Mouse (Mus musculus) liver, embryonic 12.5 days (tissue): ENCODE results near the gene Pold4. TPM values are rescaled to one million over a fixed set of nuclear protein-coding genes. Genes with fewer than 3 reads are reported as not detected.
A peak's percentile ranks its signal among the peaks of the same experiment; 100 is the strongest.

Source experiments
- ATAC-seq: fragments of 200-750 bp; cut with Nextera tagmentation; 2 replicates; pipeline ENCODE4 v1.8.0; 2017; ENCODE audit warnings: moderate number of reproducible peaks, mild to moderate bottlenecking, moderate library complexity
- H3K27ac ChIP-seq: fragments of 300-500 bp; sonication (generic); 2 replicates; pipeline ENCODE4 v1.5.1; 2016; ENCODE audit warnings: mild to moderate bottlenecking
- H3K27me3 ChIP-seq: fragments of 300-500 bp; sonication (generic); replicated peaks from 2 replicates; pipeline ENCODE4 v1.6.1; 2016; ENCODE audit warnings: mild to moderate bottlenecking, moderate library complexity
- H3K36me3 ChIP-seq: fragments of 300-500 bp; sonication (generic); 2 replicates; pipeline ENCODE4 v1.6.1; 2016; ENCODE audit warnings: mild to moderate bottlenecking, moderate library complexity
- H3K4me1 ChIP-seq: fragments of 300-500 bp; sonication (generic); 2 replicates; pipeline ENCODE4 v1.6.1; 2016
- H3K4me2 ChIP-seq: fragments of 300-500 bp; sonication (generic); 2 replicates; pipeline ENCODE4 v1.6.1; 2016; ENCODE audit warnings: mild to moderate bottlenecking, moderate library complexity
- H3K4me3 ChIP-seq: fragments of 300-500 bp; sonication (generic); 2 replicates; pipeline ENCODE4 v1.5.1; 2016; ENCODE audit warnings: mild to moderate bottlenecking, moderate library complexity
- H3K9ac ChIP-seq: fragments of 300-500 bp; sonication (generic); 2 replicates; pipeline ENCODE4 v1.6.1; 2016; ENCODE audit warnings: mild to moderate bottlenecking, moderate library complexity
- H3K9me3 ChIP-seq: fragments of 300-500 bp; sonication (generic); replicated peaks from 2 replicates; pipeline ENCODE4 v1.6.1; 2016; ENCODE audit warnings: mild to moderate bottlenecking, moderate library complexity
- WGBS: fragments of 180-500 bp; shearing (Covaris S2); methylation state at CpG from one replicate; pipeline ENCODE4 v1.1.7; 2016; ENCODE audit not compliant: insufficient replicate concordance; 5-methylcytosine and 5-hydroxymethylcytosine counted together
- polyA plus RNA-seq: library from polyadenylated mRNA; unstranded; fragments of >200 nt; fragmentation: Nextera tagmentation; extraction: Ambion mirVana; gene quantifications from 2 replicates; pipeline ENCODE4 v1.2.1, GENCODE M21; 2016

Gene Pold4
- polyA plus RNA-seq, 1 experiment from 2014 or later: 12.8 TPM

GRCm38 (mm10) chr19:4211891-4212588 lies 19.7 kb upstream of the Pold4 start:
- Histone ChIP-seq H3K4me3 (no peak overlapping the region), H3K9ac (no peak overlapping the region), H3K27ac (no peak overlapping the region), H3K4me1 (peaks cover 47% of the 10 kb centered on the region), H3K27me3 (peaks cover 94% of the 10 kb centered on the region), H3K4me2 (no peak overlapping the region), H3K36me3 (no peaks in the 10 kb centered on the region), H3K9me3 (no peaks in the 10 kb centered on the region)
- 28% methylated on average over 4 of the region's 4 CpGs for WGBS
- ATAC-seq: no peak

- Histone ChIP-seq H3K4me3 (peak overlapping the region; percentile 57), H3K27me3 (peaks cover 99% of the 10 kb centered on the region), H3K4me1 (peaks cover 45% of the 10 kb centered on the region), H3K9ac (no peak overlapping the region), H3K27ac (no peak overlapping the region), H3K4me2 (peak overlapping the region; percentile 77), H3K36me3 (no peaks in the 10 kb centered on the region), H3K9me3 (no peaks in the 10 kb centered on the region)
- WGBS: 6% methylated on average over 9 of the region's 9 CpGs
- ATAC-seq: no peak
Observed at GRCm38 (mm10) chr19:4213524-4213974, 18.1 kb upstream of the Pold4 start.

- peak within 1 kb of the TSS; percentile 77 for H3K4me2 ChIP-seq
- H3K4me3 ChIP-seq: peak within 1 kb of the TSS; percentile 57
- H3K27me3 ChIP-seq: peaks cover 97% of the 10 kb centered on the region
- H3K4me1 ChIP-seq: peaks cover 44% of the 10 kb centered on the region
- H3K36me3 ChIP-seq: no peaks in the 10 kb centered on the region
- H3K9ac ChIP-seq: peak within 1 kb of the TSS; percentile 67
- H3K9me3 ChIP-seq: no peaks in the 10 kb centered on the region
- H3K27ac ChIP-seq: peak within 1 kb of the TSS; percentile 57
- ATAC-seq: peak; percentile 16; the same call in 1 of the 2 replicates
- 4% methylated on average over 49 of the region's 49 CpGs for WGBS
Observed at GRCm38 (mm10) chr19:4214071-4214770, 17.5 kb upstream of the Pold4 start, which contains the start of the genes Clcf1 and AC109138.7. Gene Clcf1, plus strand, starts transcription at chr19:4214238. Gene AC109138.7, plus strand, starts transcription at chr19:4214357.

- under 1% methylated on average over 58 of the region's 81 CpGs for WGBS
- Histone ChIP-seq H3K4me3 (peak overlapping the region; percentile 57), H3K27me3 (peaks cover 98% of the 10 kb centered on the region), H3K27ac (peak overlapping the region; percentile 57), H3K4me2 (peak overlapping the region; percentile 77), H3K9me3 (no peaks in the 10 kb centered on the region), H3K36me3 (no peaks in the 10 kb centered on the region), H3K4me1 (peaks cover 51% of the 10 kb centered on the region), H3K9ac (peak overlapping the region; percentile 67)
- ATAC-seq: peak; percentile 23; the same call in 1 of the 2 replicates
Observed at GRCm38 (mm10) chr19:4214771-4215450, 16.8 kb upstream of the Pold4 start.

GRCm38 (mm10) chr19:4215451-4215840 lies 16.3 kb upstream of the Pold4 start:
- WGBS: 3% methylated on average over 14 of the region's 21 CpGs
- ATAC-seq: no peak
- Histone ChIP-seq H3K9me3 (no peaks in the 10 kb centered on the region), H3K4me2 (peak overlapping the region; percentile 77), H3K27me3 (peaks cover 98% of the 10 kb centered on the region), H3K36me3 (no peaks in the 10 kb centered on the region), H3K9ac (peak overlapping the region; percentile 67; the same call in 1 of the 2 replicates), H3K4me1 (peaks cover 57% of the 10 kb centered on the region), H3K4me3 (peak overlapping the region; percentile 57), H3K27ac (peak overlapping the region; percentile 57; the same call in 1 of the 2 replicates)

GRCm38 (mm10) chr19:4216041-4216685 lies 15.5 kb upstream of the Pold4 start:
- Histone ChIP-seq H3K4me2 (no peak overlapping the region; the same call in 1 of the 2 replicates), H3K27me3 (peaks cover 98% of the 10 kb centered on the region), H3K9ac (no peak overlapping the region), H3K9me3 (no peaks in the 10 kb centered on the region), H3K4me3 (no peak overlapping the region), H3K27ac (no peak overlapping the region), H3K4me1 (peaks cover 64% of the 10 kb centered on the region), H3K36me3 (no peaks in the 10 kb centered on the region)
- 9% methylated on average over 14 of the region's 14 CpGs for WGBS
- no peak for ATAC-seq

- H3K27ac ChIP-seq: no peak overlapping the region
- H3K4me2 ChIP-seq: no peak overlapping the region
- peaks cover 74% of the 10 kb centered on the region for H3K4me1 ChIP-seq
- H3K4me3 ChIP-seq: no peak overlapping the region
- H3K9ac ChIP-seq: no peak overlapping the region
- H3K27me3 ChIP-seq: peaks cover 98% of the 10 kb centered on the region
- 38% methylated on average over 5 of the region's 5 CpGs for WGBS
- no peaks in the 10 kb centered on the region for H3K36me3 ChIP-seq
- no peaks in the 10 kb centered on the region for H3K9me3 ChIP-seq
- ATAC-seq: 0 out of 2 replicates have a peak, but pooled peaks have one; percentile 9
Observed at GRCm38 (mm10) chr19:4217140-4217539, 14.6 kb upstream of the Pold4 start.

- Histone ChIP-seq H3K4me3 (no peak overlapping the region), H3K4me1 (peaks cover 78% of the 10 kb centered on the region), H3K27me3 (peaks cover 98% of the 10 kb centered on the region), H3K36me3 (no peaks in the 10 kb centered on the region), H3K9me3 (no peaks in the 10 kb centered on the region), H3K9ac (no peak overlapping the region), H3K27ac (no peak overlapping the region), H3K4me2 (no peak overlapping the region)
- WGBS: 54% methylated on average over 3 of the region's 3 CpGs
- ATAC-seq: no peak
Observed at GRCm38 (mm10) chr19:4217855-4218254, 13.8 kb upstream of the Pold4 start.

GRCm38 (mm10) chr19:4218293-4218692 lies 13.4 kb upstream of the Pold4 start:
- Histone ChIP-seq H3K9ac (no peak overlapping the region), H3K4me2 (no peak overlapping the region), H3K27ac (no peak overlapping the region), H3K27me3 (peaks cover 97% of the 10 kb centered on the region), H3K9me3 (no peaks in the 10 kb centered on the region), H3K36me3 (no peaks in the 10 kb centered on the region), H3K4me3 (no peak overlapping the region), H3K4me1 (peaks cover 79% of the 10 kb centered on the region)
- no peak for ATAC-seq
- 81% methylated on average over 11 of the region's 11 CpGs for whole genome bisulfite sequencing

GRCm38 (mm10) chr19:4218784-4219183 lies 12.9 kb upstream of the Pold4 start:
- H3K9ac ChIP-seq: no peak overlapping the region
- no peak overlapping the region for H3K4me2 ChIP-seq
- ATAC-seq: no peak
- no peak overlapping the region for H3K4me3 ChIP-seq
- H3K36me3 ChIP-seq: no peaks in the 10 kb centered on the region
- H3K27ac ChIP-seq: no peak overlapping the region
- 12% methylated on average over 1 of the region's 1 CpGs for WGBS
- no peaks in the 10 kb centered on the region for H3K9me3 ChIP-seq
- H3K4me1 ChIP-seq: peaks cover 79% of the 10 kb centered on the region
- H3K27me3 ChIP-seq: peaks cover 97% of the 10 kb centered on the region

- no peaks in the 10 kb centered on the region for H3K9me3 ChIP-seq
- WGBS: 78% methylated on average over 6 of the region's 6 CpGs
- peaks cover 67% of the 10 kb centered on the region for H3K4me1 ChIP-seq
- H3K36me3 ChIP-seq: no peaks in the 10 kb centered on the region
- H3K9ac ChIP-seq: no peak overlapping the region
- H3K27me3 ChIP-seq: peaks cover 90% of the 10 kb centered on the region
- no peak overlapping the region for H3K4me2 ChIP-seq
- H3K27ac ChIP-seq: no peak overlapping the region
- ATAC-seq: no peak
- no peak overlapping the region for H3K4me3 ChIP-seq
Observed at GRCm38 (mm10) chr19:4219943-4220342, 11.8 kb upstream of the Pold4 start.
